Mouse (Mus musculus) liver, adult 2 months (tissue): ENCODE results near the gene Anapc2.

Source experiments
- CTCF ChIP-seq: fragments of 200-500 bp; IDR thresholded peaks from 2 replicates; pipeline ENCODE4 v1.5.1; 2011; ENCODE audit warnings: low read depth, low read length, control low read depth
- POLR2A ChIP-seq: fragments of 200-500 bp; IDR thresholded peaks from 2 replicates; pipeline ENCODE4 v1.6.1; 2011; ENCODE audit warnings: low read length, control low read depth; ENCODE audit not compliant: insufficient read depth; ENCODE audit errors: extremely low read depth

DNA sequence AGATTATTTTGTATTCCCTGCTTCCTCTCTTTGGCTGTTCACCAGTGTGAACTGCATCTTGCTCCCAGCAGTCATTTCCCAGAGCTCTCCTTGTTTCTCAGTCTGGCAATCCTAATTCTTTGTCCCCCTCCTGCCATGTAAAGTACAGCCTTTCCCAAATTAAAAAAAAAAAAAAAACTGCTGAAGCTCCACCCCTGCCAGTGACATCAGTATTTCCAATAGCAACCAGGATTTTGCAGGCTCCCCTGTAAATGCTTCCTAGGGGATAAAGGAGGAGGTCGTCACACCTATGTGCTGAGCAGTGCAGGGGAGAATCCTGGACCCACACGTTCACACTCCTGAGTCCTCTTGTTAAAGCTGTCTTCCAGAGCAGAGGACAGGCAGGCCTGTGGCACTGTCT, 47.8 kb downstream of the Anapc2 start:
- no peak for TF ChIP-seq CTCF
- TF ChIP-seq POLR2A = no peak
